Mouse (Mus musculus) hindbrain, postnatal 0 days (tissue): ENCODE measurements at regions not wholly inside any gene's neighbourhood (a gene's known extent, or its start where the extent isn't known, plus 50 kb on each side); places are given as distances from the start of the nearest gene placed in this dataset.

ENCODE experiments used
- ATAC-seq: fragments of 200-750 bp; cut with Nextera tagmentation; 2 replicates; pipeline ENCODE4 v1.8.0; 2017; ENCODE audit warnings: mild to moderate bottlenecking, moderate TSS enrichment, moderate library complexity
- DNase-seq: peaks from one replicate; pipeline ENCODE4 v3.0.0-alpha.2; 2015; ENCODE audit warnings: low spot score
- H3K27ac ChIP-seq: fragments of 300-500 bp; sonication (generic); 2 replicates; pipeline ENCODE4 v1.5.1; 2014; ENCODE audit warnings: mild to moderate bottlenecking
- H3K27me3 ChIP-seq: fragments of 300-500 bp; sonication (generic); 2 replicates; pipeline ENCODE4 v1.6.1; 2014; ENCODE audit warnings: low read length, mixed read lengths; ENCODE audit not compliant: insufficient read depth
- H3K36me3 ChIP-seq: fragments of 300-500 bp; sonication (generic); 2 replicates; pipeline ENCODE4 v1.6.1; 2014; ENCODE audit warnings: low read length, mixed read lengths; ENCODE audit not compliant: insufficient read depth
- H3K4me1 ChIP-seq: fragments of 300-500 bp; sonication (generic); 2 replicates; pipeline ENCODE4 v1.6.1; 2014; ENCODE audit warnings: antibody characterized with exemption, low read length, mixed read lengths; ENCODE audit not compliant: insufficient read depth
- H3K4me2 ChIP-seq: fragments of 300-500 bp; sonication (generic); 2 replicates; pipeline ENCODE4 v1.6.1; 2014; ENCODE audit warnings: low read depth, mild to moderate bottlenecking, low read length, moderate library complexity, mixed read lengths
- H3K4me3 ChIP-seq: fragments of 300-500 bp; sonication (generic); 2 replicates; pipeline ENCODE4 v1.5.1; 2014; ENCODE audit warnings: low read length
- H3K9ac ChIP-seq: fragments of 300-500 bp; sonication (generic); replicated peaks from 2 replicates; pipeline ENCODE4 v1.6.1; 2014; ENCODE audit warnings: mild to moderate bottlenecking, low read length, moderate library complexity, mixed read lengths
- H3K9me3 ChIP-seq: fragments of 300-500 bp; sonication (generic); 2 replicates; pipeline ENCODE4 v1.6.1; 2016; ENCODE audit warnings: low read length, mixed read lengths
- CTCF ChIP-seq: IDR thresholded peaks from 2 replicates; pipeline ENCODE4 v1.5.1; 2016; ENCODE audit warnings: antibody characterized with exemption, control low read depth, low read depth
- WGBS: fragments of 180-500 bp; shearing (Covaris S2); extraction: QIAGEN DNeasy Blood & Tissue Kit; methylation state at CpG from one replicate; pipeline ENCODE4 v1.1.7; 2014; 5-methylcytosine and 5-hydroxymethylcytosine counted together

- whole genome bisulfite sequencing: 90% methylated on average over 2 of the region's 2 CpGs
- ATAC-seq: no peak
- H3K4me1 ChIP-seq: no peaks in the 10 kb centered on the region
These were observed 108.8 kb upstream of the Gdf10 start for GRCm38 (mm10) chr14:33814599-33814998.

DNA sequence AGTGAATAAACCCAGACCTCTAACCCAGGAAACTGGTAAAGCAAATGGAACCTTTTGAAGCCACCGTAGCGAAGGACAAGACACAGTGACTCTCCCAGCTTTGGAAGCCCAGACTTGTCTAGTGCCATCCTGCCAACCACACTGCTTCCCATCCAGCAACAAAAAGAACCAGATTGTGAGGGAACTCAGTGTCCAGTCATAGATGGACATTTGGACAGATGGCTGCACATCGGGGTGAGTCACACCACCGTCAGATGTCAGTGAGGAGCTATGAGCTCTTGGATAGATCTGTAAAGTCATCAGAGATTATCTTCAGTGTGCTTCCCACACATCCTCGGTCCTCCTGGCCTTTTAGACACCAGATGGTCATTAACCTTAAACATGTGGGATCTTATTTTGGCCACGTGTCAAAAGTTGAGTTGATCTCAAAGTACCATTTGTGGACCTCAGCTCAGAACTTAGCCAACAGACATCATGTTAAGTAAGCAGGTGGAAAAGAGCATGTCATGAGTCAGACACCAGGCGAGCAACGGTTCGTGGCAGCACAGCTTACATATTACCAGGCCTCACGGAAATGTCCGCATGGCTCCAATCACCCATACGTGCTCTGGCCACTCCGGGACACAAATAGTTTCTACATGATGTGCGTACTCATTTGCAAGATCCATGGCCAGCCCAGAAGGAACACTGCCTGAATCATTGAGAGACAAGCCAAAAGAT is 102.7 kb upstream of the Gdf10 start:
- Histone ChIP-seq H3K9me3 (no peaks in the 10 kb centered on the region), H3K4me3 (no peak overlapping the region), H3K36me3 (no peaks in the 10 kb centered on the region), H3K4me1 (peaks cover 13% of the 10 kb centered on the region), H3K27me3 (no peaks in the 10 kb centered on the region), H3K27ac (no peak overlapping the region), H3K9ac (no peak overlapping the region), H3K4me2 (no peak overlapping the region)
- WGBS: 82% methylated on average over 14 of the region's 14 CpGs
- ATAC-seq (no peak), DNase-seq (no peak)
- no peak for TF ChIP-seq CTCF

More at GRCm38 (mm10) chr14:33814599-33814998, 108.8 kb upstream of the Gdf10 start:
- no peak for DNase-seq
- Histone ChIP-seq H3K9ac (no peak overlapping the region), H3K4me3 (no peak overlapping the region), H3K36me3 (no peaks in the 10 kb centered on the region), H3K27me3 (no peaks in the 10 kb centered on the region), H3K4me2 (no peak overlapping the region), H3K9me3 (no peaks in the 10 kb centered on the region), H3K27ac (no peak overlapping the region)
- TF ChIP-seq CTCF: no peak

GRCm38 (mm10) chr14:33821436-33821835 is 102.0 kb upstream of the Gdf10 start:
- ATAC-seq: no peak
- Histone ChIP-seq H3K27ac (no peak overlapping the region), H3K36me3 (no peaks in the 10 kb centered on the region), H3K9me3 (no peaks in the 10 kb centered on the region), H3K4me3 (no peak overlapping the region), H3K4me2 (no peak overlapping the region), H3K27me3 (no peaks in the 10 kb centered on the region), H3K9ac (no peak overlapping the region), H3K4me1 (peaks cover 13% of the 10 kb centered on the region)
- WGBS: 79% methylated on average over 7 of the region's 7 CpGs
- no peak for DNase-seq
- no peak for TF ChIP-seq CTCF

- H3K4me1 ChIP-seq: peaks cover 13% of the 10 kb centered on the region
- no peaks in the 10 kb centered on the region for H3K9me3 ChIP-seq
- DNase-seq (peak; percentile 65), ATAC-seq (peak; percentile 89)
- H3K27me3 ChIP-seq: no peaks in the 10 kb centered on the region
- 16% methylated on average over 11 of the region's 11 CpGs for WGBS
- peak overlapping the region; percentile 33; the same call in 1 of the 2 replicates for H3K4me2 ChIP-seq
- no peak overlapping the region; the same call in 1 of the 2 replicates for H3K9ac ChIP-seq
- H3K4me3 ChIP-seq: no peak overlapping the region
- peak overlapping the region; percentile 58; the same call in 1 of the 2 replicates for H3K27ac ChIP-seq
- no peaks in the 10 kb centered on the region for H3K36me3 ChIP-seq
- TF ChIP-seq CTCF: no peak
These were observed 98.9 kb upstream of the Gdf10 start for GRCm38 (mm10) chr14:33824421-33824874.

- no peak for DNase-seq
- no peak for TF ChIP-seq CTCF
- no peaks in the 10 kb centered on the region for H3K9me3 ChIP-seq
- 85% methylated on average over 12 of the region's 12 CpGs for WGBS
- no peak for ATAC-seq
- peaks cover 13% of the 10 kb centered on the region for H3K4me1 ChIP-seq
- H3K36me3 ChIP-seq: no peaks in the 10 kb centered on the region
- no peak overlapping the region for H3K4me2 ChIP-seq
- H3K27me3 ChIP-seq: no peaks in the 10 kb centered on the region
- H3K27ac ChIP-seq: no peak overlapping the region
- no peak overlapping the region for H3K4me3 ChIP-seq
- H3K9ac ChIP-seq: no peak overlapping the region
These were observed 97.3 kb upstream of the Gdf10 start for GRCm38 (mm10) chr14:33826003-33826644.

DNA sequence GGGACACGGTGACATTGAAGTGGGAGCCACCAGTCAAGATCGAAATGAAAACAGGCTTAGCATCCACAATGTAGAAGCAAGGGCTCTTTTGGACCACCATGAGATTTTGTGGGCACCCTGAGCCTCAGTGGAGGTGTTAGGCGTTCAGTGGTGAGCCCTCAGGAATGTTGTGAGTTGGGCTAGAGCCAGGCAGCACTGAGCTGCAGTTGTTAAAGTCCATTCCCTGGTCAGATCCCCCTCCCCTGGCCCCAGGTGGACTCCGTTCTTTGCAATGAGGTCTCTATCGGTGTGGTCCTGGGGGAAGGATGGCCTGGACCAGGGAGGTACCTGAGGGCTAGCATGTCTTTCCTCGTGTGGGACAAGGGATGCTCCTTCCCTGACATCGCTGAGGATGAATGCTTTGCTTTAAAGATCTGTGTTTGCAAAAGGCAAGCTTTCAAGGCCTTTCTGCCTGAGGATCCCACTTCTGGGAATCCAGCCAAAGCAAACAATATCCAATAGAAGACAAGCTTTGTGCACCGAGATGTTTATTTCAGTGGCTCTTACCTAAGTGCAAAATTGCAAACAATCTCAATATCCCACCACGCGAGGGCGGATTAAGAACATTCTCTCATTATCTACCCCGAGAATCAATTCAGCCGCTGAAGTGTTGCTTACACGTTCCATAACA is 90.6 kb upstream of the Gdf10 start:
- peaks cover 4% of the 10 kb centered on the region; the same call in 1 of the 2 replicates for H3K4me1 ChIP-seq
- WGBS: 62% methylated on average over 14 of the region's 14 CpGs
- peak; percentile 60 for DNase-seq
- ATAC-seq: no peak
- H3K4me3 ChIP-seq: no peak overlapping the region
- no peak overlapping the region for H3K9ac ChIP-seq
- H3K4me2 ChIP-seq: no peak overlapping the region
- H3K36me3 ChIP-seq: no peaks in the 10 kb centered on the region
- H3K27me3 ChIP-seq: no peaks in the 10 kb centered on the region
- TF ChIP-seq CTCF: peak; percentile 35
- no peaks in the 10 kb centered on the region for H3K9me3 ChIP-seq
- no peak overlapping the region for H3K27ac ChIP-seq
